Mouse (Mus musculus) liver, embryonic 14.5 days (tissue): ENCODE measurements at regions not wholly inside any gene's neighbourhood (a gene's known extent, or its start where the extent isn't known, plus 50 kb on each side); places are given as distances from the start of the nearest gene placed in this dataset.

Experiments used
- CTCF ChIP-seq: IDR thresholded peaks from 2 replicates; pipeline ENCODE4 v1.5.1; 2016; ENCODE audit warnings: antibody characterized with exemption, low read depth, control low read depth
- EP300 ChIP-seq: IDR thresholded peaks from 2 replicates; pipeline ENCODE4 v1.6.1; 2016; ENCODE audit warnings: antibody characterized with exemption, low read depth

- TF ChIP-seq CTCF: no peak
- no peak for TF ChIP-seq EP300
These were observed 191.1 kb upstream of the Gm21798 start for GRCm38 (mm10) chr15:64626359-64626758.
